Comparison of ENCODE assay signal across 18 mouse cellular contexts in genomic region chr6:146498416-146498815, GRCm38 (mm10).
"Had no signal": no experiment of that assay in that cellular context is flagged by ENCODE, and none has a peak within 500 bp of the region (broad histone marks: within the 10 kb centered on the region; RNA-seq: fewer than 3 reads in every experiment).

No protein-coding gene starts in this region.

- H3K9me3 ChIP-seq: liver, embryonic 13.5 days; midbrain, embryonic 12.5 days; midbrain, embryonic 15.5 days; neural tube, embryonic 12.5 days; neural tube, embryonic 15.5 days had no signal

- H3K9ac ChIP-seq: liver, embryonic 13.5 days; midbrain, embryonic 12.5 days; midbrain, embryonic 15.5 days; neural tube, embryonic 12.5 days; neural tube, embryonic 15.5 days had no signal

- H3K27ac ChIP-seq: liver, embryonic 13.5 days; midbrain, embryonic 12.5 days; midbrain, embryonic 15.5 days; neural tube, embryonic 12.5 days; neural tube, embryonic 15.5 days; stomach, postnatal 0 days had no signal

- H3K4me2 ChIP-seq: liver, embryonic 13.5 days; midbrain, embryonic 12.5 days; midbrain, embryonic 15.5 days; neural tube, embryonic 12.5 days; neural tube, embryonic 15.5 days had no signal

- H3K36me3 ChIP-seq: liver, embryonic 13.5 days; midbrain, embryonic 12.5 days; midbrain, embryonic 15.5 days; neural tube, embryonic 12.5 days; neural tube, embryonic 15.5 days had no signal

- ATAC-seq: intestine, postnatal 0 days; midbrain, embryonic 15.5 days had no signal

- H3K4me3 ChIP-seq: liver, embryonic 13.5 days; midbrain, embryonic 12.5 days; midbrain, embryonic 15.5 days; neural tube, embryonic 12.5 days; neural tube, embryonic 15.5 days had no signal

- DNase-seq: kidney, adult 9 months; kidney, postnatal 14 days; kidney, postnatal 4 days; liver, embryonic 13.5 days; lung, adult 2 months; lung, postnatal 14 days; lung, postnatal 4 days; right cerebral cortex, adult 18-20 months; right cerebral cortex, postnatal 14 days; right cerebral cortex, postnatal 4 days; thymus, adult 18-20 months; thymus, postnatal 14 days had no signal
